Mouse (Mus musculus) layer of hippocampus, adult 9-10 months (tissue): Measurements from ENCODE around the gene A630095N17Rik.

Experiments used
- DNase-seq: peaks from one replicate; pipeline ENCODE4 v3.0.0; 2022; ENCODE audit warnings: low spot score

The A630095N17Rik gene

DNA sequence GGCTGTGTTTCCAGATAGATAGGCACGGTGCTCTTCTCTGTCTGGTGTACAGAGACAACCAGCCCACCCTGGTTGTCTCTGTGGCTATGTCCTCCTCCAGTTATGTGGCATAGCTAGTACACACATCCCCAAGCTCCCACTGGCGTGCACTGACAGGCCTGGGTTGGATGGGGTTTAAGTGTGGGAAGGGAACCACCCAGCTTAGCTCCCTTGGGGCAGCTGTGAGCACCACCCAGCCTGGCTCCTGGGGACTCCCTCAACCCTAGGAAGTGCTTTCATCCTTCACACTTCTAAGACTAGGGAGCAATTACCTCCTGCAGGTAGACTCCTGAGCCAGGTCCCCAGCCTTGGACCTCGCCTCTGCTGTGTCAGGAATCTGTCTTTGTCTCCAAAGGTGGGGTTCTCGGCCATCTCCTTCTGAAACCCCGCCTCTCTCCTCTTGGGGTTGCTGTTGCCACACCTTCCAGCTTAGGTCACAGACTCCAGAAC lies at the start of gene A630095N17Rik:
TSS of gene A630095N17Rik (minus strand) at position 439 of the 489 bp plus-strand sequence.
- no peak for DNase-seq

DNA sequence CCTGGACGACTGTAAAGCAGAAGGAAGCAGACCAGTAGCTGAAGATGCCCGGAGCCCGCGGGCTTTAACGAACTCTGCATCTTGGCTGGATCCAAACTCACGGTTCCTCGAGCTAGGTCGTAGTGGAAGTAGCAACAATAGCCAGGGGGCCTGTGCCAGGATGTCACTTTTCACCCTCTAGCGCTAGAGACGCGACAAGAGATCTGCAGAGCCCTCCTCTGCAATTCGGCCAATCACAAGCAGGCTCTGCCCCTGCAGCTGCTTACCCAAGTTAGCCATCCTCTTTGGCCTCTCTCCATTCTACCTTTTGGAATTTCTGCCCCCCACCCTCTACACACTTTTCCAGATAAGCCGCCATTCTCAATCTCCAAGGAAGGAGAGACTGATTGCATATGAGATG lies 46.3 kb upstream of the A630095N17Rik start, which contains the start of gene Resp18:
TSS of gene Resp18 (minus strand) at position 188 of the 400 bp plus-strand sequence.
- no peak for DNase-seq

DNA sequence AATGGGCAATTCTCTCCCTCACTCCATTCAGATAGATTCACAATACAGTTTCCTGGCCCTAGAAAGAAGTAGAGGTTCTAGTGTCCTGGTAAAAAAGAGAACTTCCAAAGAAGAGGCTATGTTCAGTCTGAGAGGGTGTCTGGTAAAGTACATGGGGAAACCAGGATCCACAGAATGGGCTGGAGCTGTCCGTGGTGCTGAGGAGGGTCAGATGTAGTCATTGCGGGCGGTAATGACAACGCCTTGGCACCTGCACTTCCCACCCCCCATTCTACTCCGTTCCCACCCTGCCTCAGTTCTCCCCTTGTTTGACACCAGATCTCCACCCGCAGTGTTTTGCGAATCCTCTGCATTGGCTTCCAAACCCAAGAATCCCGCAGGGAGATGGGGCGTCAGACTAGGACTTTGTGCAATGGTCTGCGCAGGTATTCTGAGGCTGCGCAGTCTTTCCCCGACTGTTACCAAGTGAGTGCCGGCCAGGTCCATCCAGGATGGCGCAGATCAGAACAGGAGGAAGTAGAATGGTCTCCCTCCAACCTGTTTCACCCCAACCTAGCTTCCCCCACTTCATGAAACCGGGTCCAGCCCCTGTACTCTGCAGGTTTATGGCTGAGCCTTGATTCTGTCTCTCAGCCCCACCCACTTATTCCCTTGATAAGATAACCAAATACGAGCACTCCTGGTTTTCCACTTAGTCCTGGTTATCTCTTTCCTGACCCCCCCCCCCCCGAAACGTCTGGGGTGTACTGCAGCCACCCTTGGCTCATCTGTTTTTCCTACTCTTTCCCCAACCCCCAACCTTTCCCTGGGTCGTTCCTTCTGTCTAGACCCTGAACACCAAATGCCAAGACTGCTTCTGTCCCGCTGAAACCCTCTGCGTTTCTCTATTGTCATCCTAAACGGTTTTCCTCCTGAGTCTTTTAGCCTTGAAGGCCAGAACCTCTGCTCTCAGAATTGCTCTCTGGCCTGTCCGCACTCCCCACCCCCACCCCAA lies 45.6 kb upstream of the A630095N17Rik start:
- DNase-seq = no peak

DNA sequence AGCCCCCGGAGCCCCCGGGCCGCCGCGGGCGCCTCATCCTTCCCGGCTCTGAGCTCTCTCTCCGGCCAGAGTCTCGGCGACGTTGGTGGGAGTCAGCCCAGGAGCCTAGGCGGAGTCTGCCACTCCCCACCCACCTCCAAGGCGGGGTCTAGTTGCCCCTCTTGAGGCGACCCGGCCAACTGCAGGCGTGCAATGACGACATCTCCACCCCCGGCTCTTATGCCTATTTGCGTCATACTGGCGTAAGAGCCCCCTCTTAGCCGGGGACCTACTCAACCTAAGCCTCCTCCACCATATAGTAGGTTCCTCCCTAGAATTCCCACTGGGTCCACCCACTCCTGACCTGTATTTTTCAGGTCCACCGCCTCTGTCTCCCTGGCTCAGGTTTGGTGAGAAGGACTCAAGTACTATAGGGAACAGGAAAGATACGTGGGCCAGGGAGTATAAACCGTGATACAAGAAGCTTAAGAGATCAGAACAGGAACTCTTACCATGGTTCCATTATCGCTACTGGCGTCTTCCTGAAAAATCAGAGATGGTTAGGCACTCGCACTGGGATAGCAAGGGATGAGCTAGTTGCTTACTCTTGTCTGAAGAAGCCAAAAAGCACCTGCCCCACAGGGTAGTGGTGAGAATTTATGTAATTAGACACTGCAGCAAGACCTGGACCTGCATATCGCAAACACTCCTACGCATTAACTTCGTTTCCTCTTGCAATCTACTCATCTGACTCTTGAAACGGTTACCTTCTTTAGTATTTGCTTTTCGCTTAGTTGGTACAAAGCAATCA lies 32.4 kb upstream of the A630095N17Rik start, which contains the start of gene Ptprn:
TSS of gene Ptprn (minus strand) at position 412 of the 790 bp plus-strand sequence.
- no peak for DNase-seq

DNA sequence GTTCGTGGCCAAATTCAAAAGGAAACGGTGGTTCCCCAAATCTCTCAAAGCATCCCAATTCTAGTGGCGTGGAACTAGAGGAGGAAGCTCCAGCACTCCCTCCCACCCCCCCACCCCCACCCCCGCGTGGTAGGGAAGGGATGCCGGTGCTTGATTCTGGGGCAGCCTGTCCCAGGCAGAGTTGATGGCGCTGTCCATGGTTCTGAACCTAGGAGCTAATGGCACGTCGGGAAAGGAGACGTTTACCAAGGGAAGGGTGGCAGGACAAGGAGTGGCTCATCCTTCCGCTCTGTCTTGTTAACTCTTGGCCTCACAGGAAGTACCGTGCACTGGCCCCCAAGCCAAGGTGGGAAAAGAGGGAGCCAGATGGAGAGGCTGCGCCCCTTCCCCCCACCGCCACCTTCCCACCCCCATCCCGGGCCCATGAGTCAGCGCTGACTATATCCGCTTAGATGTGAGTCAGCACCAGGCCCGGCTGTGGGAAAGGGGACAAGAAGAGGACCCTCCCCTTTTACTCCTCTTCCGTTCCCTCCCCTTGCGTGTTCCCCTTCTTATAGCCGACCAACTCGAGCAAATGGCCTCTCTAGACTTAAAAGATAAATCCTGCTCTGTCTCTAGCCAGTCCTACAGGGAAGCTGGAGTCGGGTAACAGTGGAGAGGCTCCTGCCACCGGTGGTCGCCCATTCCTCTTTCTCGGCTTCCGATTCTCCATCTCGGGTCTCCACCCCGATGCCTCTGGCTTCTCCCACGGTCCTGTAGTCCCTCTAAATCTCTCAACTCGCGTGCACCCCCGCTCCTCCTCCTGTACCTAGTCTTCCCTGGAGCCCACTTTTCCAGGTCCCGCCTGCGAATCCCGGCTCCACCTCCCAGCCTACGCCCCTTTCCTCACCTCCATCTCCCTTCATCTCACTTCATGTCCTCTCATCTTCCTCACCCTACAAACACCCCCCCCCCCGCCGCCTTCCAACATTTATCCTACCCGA lies 31.4 kb upstream of the A630095N17Rik start:
- DNase-seq = no peak

DNA sequence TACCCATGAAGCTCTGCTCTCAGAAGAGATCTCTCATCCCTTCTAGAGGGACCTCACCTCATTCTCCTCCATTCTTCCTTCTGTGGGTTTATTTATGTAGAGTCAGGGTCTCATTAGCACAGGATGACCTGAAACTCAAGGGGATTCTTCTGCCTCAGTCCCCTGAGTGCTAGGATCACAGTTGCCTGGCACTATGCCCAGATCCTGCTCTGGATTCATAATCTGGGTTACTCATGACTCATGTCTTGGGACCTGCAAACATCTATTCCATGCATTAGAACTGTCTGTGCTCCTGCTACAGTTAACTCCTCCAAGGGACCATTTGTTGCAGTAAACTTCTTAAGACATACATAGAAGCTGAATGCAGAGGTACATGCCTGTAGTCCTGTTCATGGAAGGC lies 29.4 kb upstream of the A630095N17Rik start:
- no peak for DNase-seq

DNA sequence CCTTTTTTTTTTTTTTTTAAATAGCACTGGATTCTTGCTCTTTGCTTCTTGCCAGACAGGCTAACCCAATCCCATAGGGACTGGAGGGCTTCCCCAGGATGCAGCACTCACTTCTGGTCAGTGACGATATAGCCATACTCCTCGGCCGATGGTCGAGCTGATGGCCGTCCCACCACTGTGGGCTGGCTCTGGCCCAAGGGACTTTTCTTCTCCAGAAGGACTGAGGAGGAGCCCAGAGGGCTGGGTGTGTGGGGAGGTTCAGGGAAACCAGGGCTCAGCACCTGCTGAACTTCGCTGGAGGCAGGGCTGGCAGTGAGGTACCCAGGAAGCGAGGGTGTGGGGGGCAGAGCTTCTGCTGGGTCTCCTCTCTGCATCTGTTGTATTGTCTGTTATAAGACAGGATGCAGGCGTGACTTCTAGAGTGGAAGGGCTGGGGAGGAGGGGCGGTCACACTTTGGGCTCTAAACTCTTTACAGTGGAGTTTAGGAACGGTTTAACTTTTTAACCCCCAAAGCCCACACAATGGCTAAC lies 23.7 kb upstream of the A630095N17Rik start:
- DNase-seq = no peak

DNA sequence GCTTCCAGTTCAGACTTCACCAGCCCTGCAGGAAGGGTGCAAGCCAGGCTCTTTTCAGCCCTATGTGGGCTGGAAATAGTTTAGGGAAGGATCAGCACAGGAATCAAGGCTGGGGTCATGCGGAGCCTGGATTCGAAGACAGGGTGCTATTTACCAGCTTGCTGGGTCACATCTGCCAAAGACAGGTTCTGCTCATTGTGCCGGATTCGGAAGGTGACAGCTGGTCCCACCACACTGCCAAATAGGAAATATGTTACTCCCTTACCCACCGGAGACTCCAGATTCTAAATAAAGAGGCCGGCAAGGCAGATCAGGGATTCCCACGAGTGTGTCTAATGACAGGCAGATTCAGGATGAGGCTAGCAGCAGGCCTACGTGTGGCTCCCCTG lies 22.7 kb upstream of the A630095N17Rik start:
- DNase-seq = no peak

DNA sequence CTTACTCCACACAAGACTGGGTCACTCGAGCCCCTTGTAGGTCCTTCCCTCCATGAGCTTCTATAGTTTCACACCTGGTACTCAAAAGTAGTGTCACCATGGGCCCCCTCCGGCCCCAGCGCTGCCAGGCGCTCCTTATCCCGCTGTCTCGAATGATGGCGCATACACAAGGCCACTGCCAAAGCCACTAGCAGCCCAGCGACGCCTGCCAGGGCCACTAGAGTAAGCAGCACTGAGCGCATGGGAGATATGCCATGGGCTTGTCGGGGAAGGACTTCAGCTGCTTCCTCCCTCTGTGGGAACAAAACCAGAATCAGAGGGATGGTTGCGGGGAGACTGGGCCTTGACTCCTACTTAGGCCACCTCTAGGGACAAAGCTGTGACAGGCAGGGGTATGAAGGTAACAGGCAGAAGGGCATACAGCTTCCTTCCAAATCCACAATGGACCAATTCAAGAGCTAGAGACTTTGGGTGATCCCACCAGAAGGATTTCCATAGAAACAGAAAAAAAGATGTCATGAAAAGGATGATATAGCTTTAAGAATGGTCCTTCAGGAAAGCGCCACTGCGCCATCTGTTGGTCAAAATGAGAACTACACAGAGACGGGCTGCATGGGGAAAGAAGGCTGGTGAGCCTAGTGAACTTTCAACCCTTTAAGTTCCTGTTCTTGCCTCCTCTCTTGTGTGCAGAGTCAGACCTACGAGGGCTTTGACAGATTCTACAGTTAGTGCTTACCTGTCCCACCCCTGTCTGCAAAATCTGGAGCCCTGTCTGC lies 22.1 kb upstream of the A630095N17Rik start:
- no peak for DNase-seq

DNA sequence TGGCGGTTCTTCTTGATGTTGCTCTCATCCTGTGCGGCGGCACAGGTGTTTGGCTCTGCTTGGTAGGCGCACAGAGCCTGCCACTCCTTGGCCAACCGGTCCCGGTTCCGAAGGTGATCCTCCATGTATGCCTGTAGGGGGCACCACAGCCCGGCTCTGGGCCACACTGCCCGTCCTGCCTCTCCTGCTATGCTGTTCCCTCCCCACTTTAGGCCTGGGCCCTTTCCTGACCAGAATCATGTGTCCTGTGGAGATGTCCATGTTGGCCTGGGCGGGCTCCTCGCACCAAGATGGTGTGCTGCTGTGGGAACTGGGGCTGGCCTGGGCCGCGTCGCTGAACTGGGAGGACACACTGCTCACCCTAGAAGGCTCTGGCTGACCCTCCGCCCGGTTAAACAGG lies 21.1 kb upstream of the A630095N17Rik start:
- DNase-seq = no peak

DNA sequence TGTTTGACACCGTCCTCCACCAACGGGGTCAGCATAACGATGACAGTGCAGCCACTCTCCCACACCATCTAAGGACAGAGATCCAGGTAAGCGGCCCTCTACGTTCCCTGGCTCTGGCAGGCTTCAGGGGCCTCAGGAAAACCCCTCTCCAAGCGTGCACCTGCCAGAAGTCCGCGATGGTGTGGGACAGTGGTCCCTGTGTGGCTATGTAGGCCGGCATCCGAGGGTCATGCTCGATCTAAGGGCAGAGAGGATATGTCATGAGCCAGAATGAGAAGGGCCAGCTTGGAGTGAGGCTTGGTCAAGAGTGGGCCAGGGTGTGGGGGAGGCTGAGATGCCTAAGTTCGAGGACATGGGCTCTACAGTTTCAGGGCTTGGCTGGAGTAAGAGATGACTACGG lies 20.4 kb upstream of the A630095N17Rik start:
- DNase-seq = no peak

DNA sequence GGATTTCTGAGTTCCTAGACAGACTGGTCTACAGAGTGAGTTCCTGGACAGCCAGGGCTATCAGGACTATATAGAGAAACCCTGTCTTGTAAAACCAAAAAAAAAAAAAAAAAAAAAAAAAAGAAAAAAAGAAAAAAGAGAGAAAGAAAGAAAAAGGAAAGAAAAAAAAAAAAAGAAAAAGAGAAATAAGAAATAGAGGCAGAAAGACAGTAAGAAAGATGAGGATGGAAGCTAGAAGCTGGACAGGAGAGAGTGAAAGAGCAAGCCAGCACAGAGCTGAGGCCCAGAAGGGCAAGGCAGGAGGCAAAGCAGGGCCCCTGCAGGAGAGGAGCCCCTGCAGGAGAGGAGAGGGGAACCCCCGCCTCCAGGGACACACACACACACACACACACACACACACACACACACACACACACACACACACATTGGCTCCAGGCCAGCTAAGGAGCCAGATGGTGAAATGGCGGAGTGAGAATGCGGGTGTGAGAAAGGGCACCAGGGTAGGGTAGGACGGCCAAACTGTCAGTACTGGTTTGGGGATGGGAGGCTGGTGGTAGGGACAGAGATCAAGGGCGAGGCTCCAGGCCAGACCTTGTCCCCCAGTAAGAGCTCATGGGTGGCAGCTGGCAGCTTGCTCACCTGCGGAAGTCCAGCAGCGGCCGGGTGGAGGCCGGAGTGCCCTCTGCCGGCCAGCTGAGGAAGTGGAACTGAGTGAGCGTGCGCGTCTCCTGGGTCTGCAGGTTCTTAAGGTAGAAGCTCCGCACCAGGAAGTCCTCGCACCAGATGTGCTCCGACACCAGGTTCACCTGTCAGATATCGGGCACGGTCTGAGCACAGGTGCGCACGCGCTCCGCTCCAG lies 19.4 kb upstream of the A630095N17Rik start:
- DNase-seq = no peak

DNA sequence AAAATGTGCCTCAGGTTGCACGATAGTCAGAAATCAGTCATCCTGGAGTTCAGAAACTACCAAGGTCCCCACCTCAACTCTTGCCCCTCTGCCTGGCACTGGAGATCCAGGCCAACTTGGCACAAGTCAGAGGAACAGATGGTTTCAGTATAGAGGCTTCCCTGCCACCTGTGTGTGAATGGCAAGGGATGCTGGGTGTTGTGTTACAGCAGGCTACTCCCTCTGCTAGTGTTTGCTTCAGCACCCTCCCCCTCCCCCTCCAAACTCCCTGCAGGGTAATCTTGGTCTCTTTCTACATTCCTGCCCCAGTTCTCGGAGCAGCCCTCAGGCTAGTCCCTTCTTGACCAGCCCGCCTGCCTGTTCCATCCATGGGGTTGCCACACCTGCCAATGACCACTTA lies 18.6 kb upstream of the A630095N17Rik start:
- no peak for DNase-seq

DNA sequence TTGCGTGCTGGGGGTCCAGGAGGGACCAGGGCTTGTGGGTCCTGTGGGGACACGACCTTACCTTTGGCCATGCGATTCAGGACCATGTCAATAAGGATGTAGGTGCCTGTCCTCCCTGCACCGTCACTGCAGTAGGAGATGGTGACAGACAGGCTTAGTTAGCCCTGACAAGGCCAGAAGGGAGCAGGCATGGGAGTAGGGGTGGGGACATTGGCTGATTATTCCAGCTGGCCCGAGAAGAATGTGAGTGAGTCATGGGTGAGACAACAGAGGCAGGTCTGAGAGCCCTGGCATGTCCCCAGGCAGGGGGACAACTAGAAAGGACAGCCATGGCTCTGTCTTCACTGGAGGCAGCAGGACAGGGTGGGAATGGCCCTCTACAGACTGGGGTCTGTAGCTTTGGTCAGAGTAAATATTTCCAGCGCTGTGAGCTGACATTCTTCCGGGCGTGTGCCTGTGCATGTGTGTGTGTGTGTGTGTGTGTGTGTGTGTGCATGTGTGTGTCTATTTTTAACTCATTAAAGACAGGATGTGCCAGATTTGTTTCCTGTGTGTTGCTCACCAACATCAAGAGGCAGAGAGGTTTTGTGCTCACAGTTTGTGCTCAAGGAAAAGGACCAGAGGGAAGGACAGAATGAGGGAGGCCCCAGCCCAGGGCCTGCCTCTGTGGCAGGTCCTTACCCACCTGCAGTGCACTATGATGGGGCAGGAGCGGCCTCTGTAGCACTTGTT lies 16.3 kb upstream of the A630095N17Rik start:
- DNase-seq = no peak

DNA sequence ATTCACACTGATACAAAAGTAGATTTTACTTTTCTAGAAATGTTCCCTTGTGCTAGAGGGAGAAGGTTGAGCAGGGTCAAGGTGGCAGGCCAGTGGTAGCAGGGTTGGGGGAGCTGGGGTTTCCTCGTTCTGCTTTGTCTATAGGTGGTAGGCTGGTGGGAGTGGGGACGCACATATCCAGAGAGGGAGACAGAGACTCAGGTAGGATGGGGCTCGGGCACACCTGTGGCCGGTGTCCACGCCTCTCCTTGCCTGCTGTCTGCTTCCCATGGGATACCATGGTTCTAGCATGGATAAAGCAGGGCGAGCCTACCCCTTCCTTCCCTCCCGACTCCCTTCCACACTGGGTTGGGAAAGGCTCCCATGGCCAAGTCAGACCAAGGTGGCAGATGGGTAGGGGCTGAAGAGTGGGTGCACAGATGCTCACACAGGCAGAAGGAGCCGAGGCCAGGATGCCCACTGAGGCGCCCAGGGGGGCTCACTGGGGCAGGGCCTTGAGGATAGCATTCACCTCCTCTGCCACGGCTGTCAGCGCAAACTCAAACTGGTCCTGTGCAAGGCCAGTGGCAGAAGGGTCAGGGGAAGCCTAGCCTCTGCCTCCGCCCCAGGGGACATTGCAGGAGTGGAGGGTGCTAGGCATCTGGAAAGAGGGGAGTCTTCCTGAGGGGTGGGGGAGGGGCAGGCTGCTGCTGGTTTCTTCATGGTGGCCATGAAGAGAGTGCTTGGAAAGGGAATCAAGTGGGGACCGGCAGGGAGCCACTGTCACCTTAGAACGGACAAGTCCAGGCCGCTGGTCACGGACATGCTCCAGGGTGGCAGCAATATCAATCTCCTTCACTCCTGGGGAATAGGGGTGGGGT lies 15.4 kb upstream of the A630095N17Rik start:
- DNase-seq = no peak

DNA sequence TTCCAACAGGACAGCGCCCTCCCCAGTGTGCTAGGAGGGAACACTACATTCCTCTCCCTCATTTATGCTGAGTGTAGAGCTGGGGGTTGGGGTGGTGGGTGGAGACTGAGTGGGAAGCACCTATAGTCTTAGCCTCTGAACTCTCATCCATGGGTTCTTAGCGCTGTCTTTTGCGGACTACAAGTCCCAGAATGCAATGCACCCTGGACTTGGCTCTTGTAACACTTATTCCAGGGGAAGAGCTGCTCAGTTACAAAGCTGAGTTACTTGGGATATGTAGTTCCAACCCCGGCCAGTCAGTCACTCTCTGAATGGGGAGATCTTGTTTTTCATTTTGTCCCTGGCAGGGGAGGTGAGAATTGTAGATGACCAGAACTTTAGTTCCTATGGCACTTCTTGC lies 12.9 kb upstream of the A630095N17Rik start:
- no peak for DNase-seq

DNA sequence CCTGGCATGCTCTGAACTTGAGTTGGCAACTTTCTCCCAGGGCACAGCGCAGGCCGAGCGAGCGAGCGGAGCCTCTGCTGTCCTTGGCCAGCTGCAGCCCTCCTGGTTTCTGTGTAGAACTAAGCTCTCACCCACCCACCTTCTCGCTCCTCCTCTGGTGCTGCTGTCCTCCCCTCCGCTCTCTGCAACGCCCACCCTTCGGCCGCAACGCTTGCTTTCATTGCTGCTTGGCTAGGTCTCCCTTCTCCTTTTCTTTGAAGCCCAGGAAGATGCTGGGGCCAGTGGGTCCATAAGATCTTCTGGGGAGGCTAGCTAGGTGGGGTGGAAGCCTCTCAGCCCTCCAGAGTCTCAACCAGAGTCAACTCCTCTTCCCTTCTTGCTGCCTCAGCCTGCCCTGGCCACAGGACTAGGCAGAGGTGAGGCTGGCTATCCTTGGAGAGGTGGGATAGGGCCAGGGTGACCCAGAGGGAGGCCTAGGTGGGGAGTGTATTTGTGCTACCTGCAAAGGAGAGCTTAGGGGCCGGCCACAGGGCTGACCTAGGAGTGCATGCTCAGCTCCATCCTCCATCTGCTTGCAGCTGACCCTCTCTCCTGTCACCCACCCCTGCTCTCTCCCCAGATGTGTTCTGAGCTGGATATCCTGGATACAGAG lies 12.4 kb upstream of the A630095N17Rik start:
- no peak for DNase-seq
